Mouse (Mus musculus) layer of hippocampus, adult 18-20 months (tissue): Measurements from ENCODE around the gene Thrap3. TPM values are rescaled to one million over a fixed set of nuclear protein-coding genes. Genes with fewer than 3 reads are reported as not detected.
"Not testable (repeated sequence)": the region's sequence is repeated elsewhere in the genome, so short reads cannot be mapped to it uniquely, and the experiment has no call there.

Experiments
- DNase-seq, 2 experiments: peaks; one replicate each; pipeline ENCODE4 v3.0.0; 2022; ENCODE audit warnings: low spot score in 2 of 2
- total RNA-seq, 2 experiments: library from RNA; stranded (reverse); gene quantifications; 2 replicates each; pipeline ENCODE4 v1.2.3; 2021

Thrap3 gene
- total RNA-seq, 2 experiments from 2014 or later = 136 to 145 TPM

DNA sequence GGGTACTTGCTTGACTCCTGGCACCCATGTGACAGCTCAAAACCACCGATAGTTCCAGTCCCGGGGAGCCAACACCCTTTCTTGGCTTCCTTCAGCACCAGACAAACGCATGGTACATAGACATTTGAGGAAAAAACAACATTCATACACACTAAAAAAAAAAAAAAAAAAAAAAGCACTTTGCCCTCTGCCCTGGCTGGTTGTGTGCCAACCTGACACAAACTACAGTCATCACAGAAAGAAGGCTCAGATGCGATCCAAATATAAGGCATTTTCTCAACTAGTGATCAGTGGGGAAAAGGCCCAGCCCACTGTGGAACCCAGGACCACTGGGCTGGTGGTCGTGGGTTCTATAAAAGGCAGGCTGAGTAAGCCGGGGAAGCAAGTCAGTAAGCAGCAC is 33.7 kb downstream of the Thrap3 start:
- no peak for DNase-seq

DNA sequence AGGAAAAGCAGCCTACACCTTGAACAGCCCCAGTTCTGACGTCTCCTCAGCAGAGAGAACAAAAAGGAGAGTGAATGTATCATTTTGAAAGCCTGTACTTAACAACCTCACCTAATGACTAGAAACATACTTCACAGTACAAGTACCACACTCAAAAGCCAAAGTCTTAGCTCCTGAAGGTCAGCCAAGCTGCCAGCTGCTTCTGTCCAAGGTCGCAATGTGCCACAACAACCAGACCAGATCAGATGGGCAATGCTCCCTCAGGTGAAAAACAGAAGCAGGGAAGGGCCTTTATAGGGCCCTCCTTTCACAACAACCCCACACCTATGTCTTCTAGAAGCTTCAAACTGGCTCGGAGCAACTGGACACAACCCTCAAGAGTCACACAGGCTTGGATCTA is 36.5 kb downstream of the Thrap3 start:
- DNase-seq = no peak

DNA sequence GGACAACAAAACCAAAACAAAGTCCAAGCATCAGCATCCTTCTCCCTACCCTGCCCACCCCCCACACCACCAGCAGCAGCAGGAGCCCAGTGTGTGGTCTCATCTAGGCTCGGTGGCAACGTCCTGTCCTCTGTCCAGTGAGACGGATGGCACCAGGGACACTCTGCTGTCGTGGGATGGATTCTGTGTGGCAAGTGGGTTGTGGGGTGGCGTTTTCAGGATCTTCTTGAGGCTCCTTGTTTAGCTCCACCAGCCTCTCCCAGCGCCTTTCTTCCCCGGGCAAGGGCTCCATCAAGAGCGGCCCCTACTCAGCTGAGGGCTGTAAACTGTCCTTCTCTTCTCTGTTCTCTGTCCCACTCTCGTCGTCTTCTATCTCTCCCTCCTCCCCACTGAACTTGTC is 37.5 kb downstream of the Thrap3 start:
- not testable (repeated sequence) for DNase-seq

DNA sequence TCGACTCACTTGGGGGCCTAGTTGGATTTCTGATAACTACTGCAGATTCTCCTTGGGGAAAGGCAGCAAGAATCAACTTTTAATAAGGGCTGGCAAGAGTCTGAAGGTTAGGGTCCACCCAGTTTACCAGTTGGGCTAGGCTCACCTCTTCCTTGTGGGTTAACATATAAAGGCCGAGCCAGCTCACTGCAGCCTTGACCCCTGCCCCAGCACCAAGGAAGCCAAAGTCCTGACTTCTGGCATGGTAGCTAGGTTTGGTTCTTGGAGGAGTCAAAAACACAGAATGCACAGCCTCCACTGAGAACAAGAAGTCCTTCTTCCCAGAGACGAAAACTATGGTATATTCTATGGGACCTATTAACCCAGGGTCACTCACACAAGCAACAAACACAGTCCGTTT is 38.9 kb downstream of the Thrap3 start:
- no peak for DNase-seq

DNA sequence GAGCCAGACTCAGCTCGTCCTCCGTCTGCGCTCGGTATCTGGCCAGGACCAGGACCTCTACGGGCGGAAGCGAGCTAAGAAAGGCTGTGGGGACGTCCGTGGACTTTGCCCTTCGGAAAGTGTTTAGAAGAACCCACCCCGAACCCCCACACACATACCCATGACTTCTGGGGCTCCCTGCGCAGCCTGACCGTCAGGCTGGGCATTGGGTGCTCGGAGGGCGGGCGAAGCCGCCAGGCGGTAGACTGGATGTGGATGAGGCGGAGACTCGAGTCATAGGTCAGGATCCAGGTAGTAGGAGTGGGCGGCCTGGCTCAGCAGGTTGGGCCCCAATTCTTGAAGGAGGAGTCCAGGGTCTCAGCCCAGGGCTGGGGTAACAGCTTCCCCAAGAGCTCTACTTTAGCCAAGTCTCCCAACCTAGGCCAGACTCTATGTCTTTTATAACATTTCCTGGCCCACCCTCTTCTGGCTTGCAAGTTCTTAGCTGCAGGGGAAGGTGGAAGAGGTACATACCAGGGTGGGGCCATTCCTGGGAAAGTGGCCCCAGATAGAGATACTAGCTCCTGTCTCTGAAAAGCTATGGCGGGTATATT is 39.4 kb downstream of the Thrap3 start, which contains the start of gene Sh3d21:
Gene Sh3d21, minus strand, starts transcription at position 425 of the 593 bp plus-strand sequence.
- DNase-seq = no peak

DNA sequence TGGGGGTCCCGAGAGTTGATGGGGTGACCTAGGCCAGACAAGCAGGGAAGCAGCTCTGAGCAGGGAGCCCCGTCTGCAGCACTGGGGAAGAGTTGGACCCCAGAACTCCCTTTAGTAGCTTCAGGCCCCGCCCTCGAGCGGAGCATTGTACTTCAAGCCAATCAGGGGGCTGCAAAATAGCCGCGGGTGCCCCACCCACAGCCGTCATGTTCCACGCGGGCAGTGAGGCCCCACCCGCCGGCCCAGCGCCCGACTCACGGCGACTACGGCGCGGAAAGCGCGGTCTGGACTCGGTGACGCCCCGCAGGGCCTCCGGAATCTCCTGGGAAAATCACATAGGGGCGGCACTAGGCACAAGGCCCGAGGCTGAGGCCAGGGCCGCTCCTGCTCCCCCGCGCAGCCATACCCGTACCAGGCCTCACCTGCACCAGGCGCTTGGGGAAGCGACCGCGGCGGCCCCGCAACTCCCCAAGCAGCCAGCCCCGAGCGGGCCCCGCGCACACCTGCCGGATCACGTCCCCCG is 40.0 kb downstream of the Thrap3 start:
- DNase-seq = peak; percentile 77 to 82

DNA sequence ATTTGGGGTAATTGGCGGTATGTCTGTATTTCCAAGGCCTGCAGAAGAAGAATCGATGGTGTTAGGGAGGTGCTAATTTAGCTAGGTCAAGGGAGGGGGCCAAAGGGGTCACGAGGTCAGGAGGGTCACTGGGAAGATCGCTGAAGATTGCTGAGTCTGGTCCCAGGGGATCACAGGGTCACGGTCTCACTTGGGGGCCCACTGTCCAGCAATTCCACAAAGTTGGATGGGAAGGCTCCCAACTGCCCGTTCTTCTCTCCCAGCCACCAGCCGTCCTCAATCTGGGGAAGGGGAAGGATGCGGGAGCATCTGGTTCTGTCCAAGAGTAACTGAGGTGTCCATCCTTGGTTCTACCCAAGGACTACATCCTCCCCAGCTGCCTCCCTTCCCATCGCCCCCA is 40.6 kb downstream of the Thrap3 start:
- no peak for DNase-seq

DNA sequence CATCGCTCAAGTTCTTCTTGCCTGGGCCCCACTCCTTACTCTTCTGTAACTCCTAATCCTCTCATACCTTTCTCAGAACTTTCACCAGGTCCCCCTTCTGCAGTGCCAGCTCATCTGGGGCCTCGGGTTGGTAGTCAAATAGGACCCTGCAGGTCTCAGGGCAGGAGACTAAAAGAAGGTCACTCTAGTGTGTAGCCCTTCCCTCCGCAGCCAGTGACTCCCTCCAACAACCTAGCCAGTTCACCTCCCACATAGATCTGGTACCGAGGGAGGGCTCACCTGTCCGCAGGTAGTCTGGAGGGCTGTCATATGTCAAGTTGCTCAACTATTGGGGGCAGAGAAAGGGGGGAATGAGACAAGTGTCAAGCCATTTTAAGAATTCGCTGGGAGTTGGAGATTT is 41.1 kb downstream of the Thrap3 start:
- DNase-seq = no peak

DNA sequence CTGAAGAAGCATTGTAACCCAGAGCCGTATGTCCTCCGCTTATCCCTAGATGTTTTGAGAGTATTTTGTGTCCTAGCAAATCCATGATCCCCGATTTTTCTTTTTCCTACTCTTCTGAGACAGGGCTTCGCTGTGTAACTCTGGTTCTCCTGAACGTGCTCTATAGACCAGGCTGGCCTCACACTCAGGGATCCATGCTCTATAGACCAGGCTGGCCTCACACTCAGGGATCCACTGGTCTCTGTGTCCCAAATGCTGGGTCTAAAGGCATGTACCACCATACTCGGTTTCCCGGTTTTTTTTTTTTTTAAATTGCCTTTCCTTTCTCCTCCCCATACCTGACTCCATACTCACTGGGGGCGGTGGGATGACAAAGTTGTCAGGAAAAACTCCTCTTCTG is 41.6 kb downstream of the Thrap3 start:
- DNase-seq = no peak

DNA sequence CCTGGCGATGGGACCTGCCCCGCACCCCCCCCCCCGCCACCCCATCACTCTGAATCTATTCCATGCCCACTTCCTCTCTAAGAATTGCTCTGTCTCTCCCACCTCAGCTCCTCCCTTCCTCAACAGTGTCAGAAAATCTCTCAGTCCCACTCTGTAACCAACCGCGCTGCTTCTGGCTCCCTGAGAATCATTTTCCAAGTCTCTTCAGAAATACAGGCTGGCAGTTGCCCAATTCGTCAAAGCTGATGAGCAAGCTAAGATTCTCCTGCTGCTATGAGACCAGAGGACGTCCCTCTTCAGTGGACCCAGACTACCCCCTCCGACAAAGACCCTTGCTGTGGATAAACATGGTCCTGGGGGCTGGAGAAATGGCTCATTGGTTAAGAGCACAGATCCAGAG is 43.1 kb downstream of the Thrap3 start:
- no peak for DNase-seq

DNA sequence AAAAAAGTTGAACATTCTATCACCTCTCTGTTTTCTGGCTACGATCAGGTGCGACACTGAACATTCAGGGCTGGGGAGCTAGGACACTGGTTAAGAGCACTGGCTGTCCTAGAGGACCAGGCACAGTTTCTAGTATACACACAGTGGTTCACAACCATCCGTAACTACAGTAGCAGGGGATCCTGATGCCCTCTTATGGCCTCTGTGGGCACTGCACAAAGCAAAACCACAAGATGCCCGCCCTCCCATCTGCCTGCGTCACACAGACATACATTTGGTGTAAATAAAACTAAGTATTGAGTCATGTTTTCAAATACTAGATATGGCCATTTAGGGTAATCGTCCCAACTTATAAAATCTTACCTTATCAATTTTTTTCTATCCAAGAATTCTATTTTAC is 45.0 kb downstream of the Thrap3 start:
- no peak for DNase-seq

DNA sequence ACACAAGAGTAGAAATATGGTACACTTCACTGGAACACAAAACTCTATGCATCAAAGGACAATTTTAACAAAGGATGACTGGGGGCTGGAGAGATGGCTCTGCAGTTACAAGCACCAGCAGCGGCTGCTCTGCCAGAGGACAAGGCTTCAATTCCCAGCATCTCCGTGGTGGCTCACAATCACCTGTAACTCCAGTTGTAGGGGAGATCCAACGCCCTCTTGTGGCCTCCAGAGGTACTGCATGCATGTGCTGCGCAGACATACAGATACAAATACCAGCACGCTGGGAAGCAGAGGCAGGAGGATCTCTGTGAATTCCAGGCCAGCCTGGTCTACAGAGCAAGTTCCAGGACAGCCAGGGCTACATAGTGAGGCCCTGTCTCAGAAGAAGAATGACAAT is 45.9 kb downstream of the Thrap3 start:
- DNase-seq = no peak

DNA sequence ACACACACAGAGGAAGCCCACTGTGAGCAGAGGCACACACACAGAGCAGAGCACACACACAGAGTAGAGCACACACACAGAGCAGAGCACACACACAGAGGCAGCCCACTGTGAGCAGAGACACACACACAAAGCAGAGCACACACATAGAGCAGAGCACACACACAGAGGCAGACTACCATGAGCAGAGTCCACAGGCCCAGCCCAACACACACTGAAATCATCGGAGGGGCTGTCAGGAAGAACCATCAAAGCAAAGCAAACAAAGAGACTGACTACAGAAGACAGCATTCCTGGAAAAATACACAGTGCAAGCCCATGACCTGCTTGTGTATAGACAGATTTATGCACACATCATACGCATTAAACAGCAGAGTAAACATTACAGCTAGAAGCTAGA is 46.7 kb downstream of the Thrap3 start:
- DNase-seq = no peak

DNA sequence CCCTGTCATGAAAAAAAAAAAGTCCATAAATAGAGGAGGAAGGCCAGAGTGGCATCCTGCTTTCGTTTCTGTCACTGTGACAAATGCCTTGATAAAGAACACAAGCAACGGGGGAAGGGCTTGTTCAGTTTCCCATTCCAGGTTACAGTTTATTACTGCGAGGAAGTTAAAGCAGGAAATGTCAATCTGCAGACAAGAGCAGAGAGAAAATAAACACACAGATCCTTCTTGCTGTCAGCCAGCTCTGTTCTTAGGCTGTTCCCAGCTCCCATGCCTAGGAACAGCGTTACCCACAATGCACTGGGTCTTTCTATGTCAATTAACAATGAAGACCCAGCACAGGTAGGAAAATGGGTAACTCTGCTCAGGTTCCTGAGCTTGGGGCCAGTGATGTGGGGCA is 47.4 kb downstream of the Thrap3 start:
- no peak for DNase-seq

DNA sequence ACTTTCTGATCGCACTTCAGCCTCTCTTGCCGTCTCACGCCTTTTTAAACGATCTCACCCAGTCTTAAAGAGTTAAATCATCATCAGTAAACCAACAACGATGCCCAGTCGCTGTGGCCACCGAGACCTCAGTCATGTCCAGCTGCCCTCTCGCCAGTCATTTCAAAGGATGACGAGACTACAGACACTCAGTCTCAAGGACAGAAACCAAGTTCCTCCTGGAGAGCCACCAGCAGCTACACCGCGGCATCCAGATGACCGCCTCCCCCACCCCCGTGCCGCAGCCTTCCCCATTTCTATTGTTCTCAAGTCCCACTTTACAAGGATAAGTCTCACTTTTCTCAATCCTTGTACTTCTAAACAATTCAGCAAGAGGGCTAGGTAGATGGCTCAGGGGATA is 49.7 kb downstream of the Thrap3 start:
- no peak for DNase-seq

DNA sequence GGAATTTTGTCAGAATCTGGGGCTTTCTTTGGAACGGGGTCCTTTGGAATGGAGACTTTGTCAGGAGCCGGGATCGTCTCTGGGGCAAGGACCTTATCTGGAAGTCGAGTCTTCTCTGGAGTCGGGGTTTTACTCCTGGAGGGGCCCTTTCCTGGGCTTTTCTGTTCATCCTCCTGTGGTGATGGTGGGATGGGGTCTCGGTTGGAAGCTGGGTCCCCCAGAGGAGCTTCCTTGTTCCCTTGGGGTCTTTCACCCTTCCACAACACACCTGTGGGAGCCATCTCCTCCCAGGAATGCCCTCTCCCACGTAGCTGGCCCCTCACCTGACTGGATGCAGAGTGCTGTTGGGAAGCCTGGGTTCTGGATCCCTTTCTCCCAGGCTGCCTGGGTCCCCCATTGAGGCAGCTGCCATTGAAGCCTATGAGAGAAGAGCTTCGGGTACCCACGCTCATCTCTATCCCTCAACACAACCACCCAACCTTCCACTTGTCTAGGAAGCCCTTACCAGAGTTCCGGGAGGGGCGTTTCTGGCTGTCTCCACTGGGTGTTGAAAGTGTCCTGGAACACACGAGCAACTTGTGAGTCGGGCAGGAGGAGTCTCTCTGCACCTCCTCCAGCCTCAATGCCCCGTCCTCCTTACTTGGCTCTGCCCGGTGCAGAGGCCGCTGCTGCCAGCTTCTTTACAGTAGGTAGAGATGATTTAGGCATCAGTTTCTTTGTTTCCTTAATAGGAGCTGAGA is 50.7 kb downstream of the Thrap3 start:
- no peak for DNase-seq

DNA sequence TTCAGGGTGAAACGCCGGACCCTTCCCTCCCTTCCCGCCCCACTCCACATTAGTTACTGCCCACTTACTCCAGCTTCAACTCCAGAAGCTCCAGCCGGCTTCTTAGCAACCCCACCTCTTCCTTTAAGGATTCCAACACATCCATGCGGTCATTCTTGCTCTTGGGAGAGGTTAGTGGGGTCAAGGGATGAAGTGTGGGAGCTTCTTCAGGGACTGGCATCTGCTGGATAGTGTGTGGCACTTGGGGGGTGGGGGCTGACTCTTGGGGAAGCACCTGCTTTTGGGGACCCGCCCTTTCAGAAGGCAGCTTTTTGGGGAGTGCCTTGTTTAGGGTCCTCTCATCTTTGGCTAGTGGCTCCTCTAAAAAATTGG is 51.6 kb downstream of the Thrap3 start:
- no peak for DNase-seq

DNA sequence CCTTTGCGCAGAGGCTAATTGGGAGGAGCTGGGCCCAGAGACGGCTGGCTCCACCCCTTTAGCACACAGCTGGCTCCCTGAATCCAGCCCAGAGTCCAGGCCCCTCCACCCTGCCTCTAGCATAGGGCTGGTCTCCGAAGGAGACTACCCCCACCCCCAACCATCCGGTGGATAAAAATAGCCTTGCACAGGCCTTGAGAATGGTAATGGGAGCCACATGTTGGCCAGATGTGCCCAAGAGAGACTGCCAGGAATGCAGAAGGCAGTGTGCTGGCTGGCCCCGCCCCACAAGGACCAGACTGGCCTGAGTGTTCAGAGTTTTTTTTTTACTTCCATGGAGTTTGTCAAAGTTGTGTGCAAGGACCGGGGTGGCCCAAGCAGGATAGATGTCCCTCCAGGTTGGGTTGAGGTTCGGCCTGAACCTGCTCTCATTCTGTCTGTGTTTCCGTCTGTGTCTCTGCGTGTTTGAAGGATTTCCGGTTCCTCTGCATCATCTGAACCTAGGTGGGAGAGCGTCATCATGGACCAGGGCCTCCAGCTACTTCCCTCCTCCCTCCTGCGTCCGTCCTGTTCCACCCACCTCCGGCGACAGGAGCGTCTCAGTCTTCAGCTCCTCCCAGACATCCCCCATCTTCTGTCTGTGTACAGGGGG is 52.1 kb downstream of the Thrap3 start:
- no peak for DNase-seq

DNA sequence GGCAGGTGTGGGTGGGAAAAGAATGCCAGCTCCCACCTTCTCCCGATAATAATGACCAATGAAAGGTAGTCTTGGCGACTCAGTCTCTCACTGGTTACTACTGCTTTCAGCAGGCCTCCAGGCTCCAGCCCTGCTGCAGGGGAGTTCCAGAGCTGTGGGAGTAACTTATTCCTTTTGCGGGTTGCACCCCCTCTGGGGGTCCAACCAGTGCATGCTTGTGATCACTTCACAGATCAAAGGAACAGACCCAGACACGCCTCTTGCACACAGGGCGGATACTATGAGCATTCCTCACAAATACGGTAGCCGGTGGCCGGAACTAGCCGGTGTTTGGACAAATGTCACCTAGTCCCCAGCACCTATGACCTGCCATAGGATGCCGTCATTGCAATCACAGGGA is 52.8 kb downstream of the Thrap3 start:
- DNase-seq = no peak

DNA sequence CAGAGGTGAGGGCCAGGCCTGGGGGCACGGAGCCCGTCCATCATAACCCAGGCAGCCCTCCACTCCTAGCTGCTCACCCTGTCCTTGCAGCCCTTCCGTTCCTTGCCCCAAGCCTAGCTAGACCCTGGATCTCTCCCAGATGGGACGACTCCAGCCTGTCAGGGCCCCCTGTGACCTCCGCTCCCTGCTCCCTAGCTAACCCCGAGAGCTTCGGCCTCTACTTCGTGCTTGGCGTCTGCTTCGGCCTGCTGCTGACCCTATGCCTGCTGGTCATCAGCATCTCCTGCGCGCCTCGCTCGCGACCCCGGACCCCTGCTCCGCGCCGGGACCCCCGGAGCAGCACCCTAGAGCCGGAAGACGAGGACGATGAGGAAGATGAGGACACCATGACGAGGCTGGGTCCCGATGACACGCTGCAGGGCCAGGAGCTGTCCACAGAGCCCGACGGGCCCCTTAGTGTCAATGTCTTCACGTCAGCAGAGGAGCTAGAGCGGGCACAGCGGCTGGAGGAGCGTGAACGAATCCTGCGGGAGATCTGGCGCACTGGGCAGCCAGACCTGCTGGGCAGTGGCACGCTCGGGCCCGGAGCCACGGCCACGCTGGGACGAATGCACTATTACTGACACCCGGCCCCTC is 53.4 kb downstream of the Thrap3 start:
- DNase-seq = no peak

DNA sequence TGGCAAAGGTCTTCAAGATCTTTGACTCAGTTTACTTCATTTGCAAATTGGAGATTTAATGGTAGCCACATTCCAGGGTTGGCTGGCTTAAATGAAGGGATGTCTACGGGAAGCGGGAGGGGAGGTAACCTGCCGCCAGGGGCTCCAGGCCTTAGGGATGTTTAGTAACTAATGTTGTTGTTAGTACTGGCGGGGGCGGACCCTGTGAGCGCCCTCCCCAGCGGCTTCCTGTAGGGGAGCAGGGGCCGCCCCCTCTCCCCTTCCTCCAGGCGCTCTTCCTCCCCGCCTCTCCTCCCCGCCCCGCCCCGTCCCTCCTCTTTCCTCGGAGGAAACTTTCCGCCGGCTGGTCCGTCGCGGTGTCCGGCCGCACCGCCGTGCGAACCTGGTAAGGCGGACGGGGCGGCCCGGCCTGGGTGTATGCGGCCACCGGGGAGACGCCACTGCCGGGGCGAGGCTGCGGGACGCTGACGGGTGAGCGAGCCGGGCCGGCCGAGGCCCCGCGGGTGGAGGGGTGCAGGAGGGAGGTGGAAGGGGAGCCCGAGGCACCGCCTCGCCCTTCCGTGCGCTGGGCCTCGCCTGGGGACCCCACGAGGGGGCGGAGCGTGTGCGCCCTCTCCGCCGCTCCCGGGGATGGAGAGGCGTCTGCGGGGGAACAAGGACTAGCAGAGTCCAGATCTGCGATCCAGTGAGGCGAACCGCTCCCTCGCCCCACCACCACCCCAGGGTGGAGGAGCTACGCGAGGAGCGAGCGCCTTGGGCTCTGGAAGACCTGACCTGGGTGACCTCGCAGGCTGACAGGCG is 54.2 kb downstream of the Thrap3 start:
- no peak for DNase-seq
